Mouse (Mus musculus) olfactory bulb, adult 2 months (tissue): ENCODE measurements around the gene Gm3238.

Experiments
- CTCF ChIP-seq: fragments of 200-500 bp; IDR thresholded peaks from 2 replicates; pipeline ENCODE4 v1.5.1; 2012; ENCODE audit warnings: low read depth, mild to moderate bottlenecking, low read length, moderate library complexity; ENCODE audit not compliant: insufficient read depth
- POLR2A ChIP-seq: fragments of 200-500 bp; IDR thresholded peaks from 2 replicates; pipeline ENCODE4 v1.6.1; 2012; ENCODE audit warnings: mild to moderate bottlenecking, low read depth, low read length, moderate library complexity; ENCODE audit not compliant: insufficient read depth

GRCm38 (mm10) chr10:77724855-77725254 lies 46.3 kb downstream of the Gm3238 start:
- no peak for TF ChIP-seq CTCF
- TF ChIP-seq POLR2A = no peak
